Mouse (Mus musculus) embryonic fibroblast, embryonic 13.5 days (primary cell): ENCODE results near the gene Ogfod1. TPM values are rescaled to one million over a fixed set of nuclear protein-coding genes. Genes with fewer than 3 reads are reported as not detected.

Experiments used
- H3K27ac ChIP-seq: 2 replicates; pipeline ENCODE4 v1.5.1; 2012; ENCODE audit warnings: low read length, control low read depth, inconsistent platforms; ENCODE audit not compliant: insufficient read depth
- H3K4me1 ChIP-seq: 2 replicates; pipeline ENCODE4 v1.6.1; 2011; ENCODE audit warnings: low read length; ENCODE audit not compliant: control insufficient read depth, insufficient read depth
- H3K4me3 ChIP-seq: 2 replicates; pipeline ENCODE4 v1.5.1; 2011; ENCODE audit warnings: mild to moderate bottlenecking, control low read depth, low read length; ENCODE audit not compliant: insufficient read depth
- CTCF ChIP-seq: IDR thresholded peaks from 2 replicates; pipeline ENCODE4 v1.5.1; 2011; ENCODE audit warnings: mild to moderate bottlenecking, control low read depth, low read length, moderate library complexity, borderline replicate concordance; ENCODE audit not compliant: insufficient read depth
- POLR2A ChIP-seq: IDR thresholded peaks from 2 replicates; pipeline ENCODE4 v1.6.1; 2011; ENCODE audit warnings: low read depth, mild to moderate bottlenecking, control low read depth, low read length, moderate library complexity
- polyA plus RNA-seq: library from polyadenylated mRNA; stranded (reverse); fragments of >200 nt; gene quantifications from 2 replicates; pipeline ENCODE4 v1.2.4, GENCODE M21; 2011; ENCODE audit warnings: low read depth; ENCODE audit not compliant: missing spikeins, insufficient read length

Gene Ogfod1
- polyA plus RNA-seq, 1 experiment = 27.8 TPM

GRCm38 (mm10) chr8:94107871-94108270 is 70.9 kb downstream of the Ogfod1 start:
- no peak overlapping the region for H3K27ac ChIP-seq
- no peak for TF ChIP-seq CTCF
- TF ChIP-seq POLR2A = no peak
- H3K4me3 ChIP-seq = no peak overlapping the region
- no peaks in the 10 kb centered on the region for H3K4me1 ChIP-seq

DNA sequence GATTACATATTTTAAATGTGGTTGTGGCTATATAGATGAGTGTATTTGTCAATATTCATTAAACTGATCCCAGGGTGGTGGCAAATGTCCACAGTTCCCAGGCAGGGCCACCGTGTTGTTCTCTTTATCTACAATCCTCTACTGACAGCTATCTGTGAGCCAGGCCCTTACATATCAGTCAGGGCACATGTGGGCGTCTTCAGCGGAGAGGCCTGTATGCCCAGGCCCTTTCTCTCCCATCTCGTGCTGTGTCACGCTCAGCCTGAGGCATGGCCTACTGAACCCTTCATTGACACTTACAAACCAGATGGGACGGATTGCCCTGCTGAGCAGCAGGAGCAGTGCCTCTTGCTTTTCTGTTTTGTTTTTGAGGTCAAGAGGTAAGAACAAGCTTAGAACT is 72.4 kb downstream of the Ogfod1 start:
- Histone ChIP-seq H3K4me3 (no peak overlapping the region), H3K27ac (no peak overlapping the region), H3K4me1 (no peaks in the 10 kb centered on the region)
- TF ChIP-seq POLR2A (no peak), CTCF (no peak)

GRCm38 (mm10) chr8:94109835-94110234 is 72.8 kb downstream of the Ogfod1 start:
- no peak overlapping the region for H3K4me3 ChIP-seq
- TF ChIP-seq POLR2A (no peak), CTCF (no peak)
- no peaks in the 10 kb centered on the region for H3K4me1 ChIP-seq
- H3K27ac ChIP-seq = no peak overlapping the region

DNA sequence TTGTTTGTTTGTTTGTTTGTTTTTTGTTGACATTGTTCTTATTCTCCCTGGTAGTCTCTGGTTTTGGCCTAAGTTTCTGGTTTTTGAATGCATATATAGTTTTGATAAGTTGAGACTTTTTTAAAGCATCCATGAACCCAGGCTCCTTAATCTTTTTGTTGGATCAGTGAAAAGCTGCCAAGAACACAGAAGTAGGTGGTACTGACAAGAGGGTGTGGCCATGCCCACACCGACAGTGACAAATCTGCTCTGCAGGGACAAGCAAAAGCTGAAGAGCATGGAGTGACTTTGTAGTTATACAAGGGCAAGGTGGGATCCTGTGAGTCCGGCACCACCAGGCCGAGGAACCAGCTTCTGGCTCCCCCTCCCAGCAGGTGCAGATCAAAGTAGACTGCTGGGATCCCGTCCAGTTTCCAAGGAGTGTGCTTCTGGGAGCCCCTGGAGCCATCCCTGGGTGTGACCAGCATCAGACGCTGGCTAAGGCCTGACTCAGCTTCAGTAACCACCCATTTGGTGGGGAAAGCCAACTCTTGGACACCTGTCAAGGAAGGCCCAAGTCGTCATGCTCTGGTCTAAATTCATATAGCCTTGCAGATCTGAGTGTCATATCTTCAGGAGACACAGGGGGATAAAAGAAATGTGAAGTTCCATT is 73.7 kb downstream of the Ogfod1 start:
- H3K27ac ChIP-seq = no peak overlapping the region
- TF ChIP-seq POLR2A = no peak
- TF ChIP-seq CTCF = no peak
- H3K4me3 ChIP-seq = no peak overlapping the region
- no peaks in the 10 kb centered on the region for H3K4me1 ChIP-seq

DNA sequence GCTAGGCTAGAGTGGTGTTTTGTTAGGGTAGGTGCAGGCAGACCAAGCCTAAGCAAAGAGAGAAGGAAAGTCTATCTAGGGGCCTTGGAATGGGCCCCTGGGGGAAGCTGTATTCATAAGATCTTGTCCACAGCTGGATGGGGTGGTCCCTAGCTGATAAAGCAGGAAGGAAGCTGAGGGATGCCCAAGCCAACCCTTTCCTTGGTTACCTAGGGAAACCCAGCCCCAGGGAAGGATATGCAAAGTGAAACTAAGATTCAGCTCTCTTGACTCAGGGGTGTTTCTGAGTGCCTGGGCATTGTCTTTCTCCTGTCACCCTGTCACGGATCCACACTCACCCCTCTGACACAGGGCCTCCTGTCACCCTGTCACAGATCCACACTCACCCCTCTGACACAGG is 76.4 kb downstream of the Ogfod1 start:
- Histone ChIP-seq H3K4me3 (no peak overlapping the region), H3K27ac (no peak overlapping the region), H3K4me1 (no peaks in the 10 kb centered on the region)
- TF ChIP-seq POLR2A (no peak), CTCF (no peak)

- H3K4me3 ChIP-seq = no peak overlapping the region
- no peaks in the 10 kb centered on the region for H3K4me1 ChIP-seq
- TF ChIP-seq POLR2A (no peak), CTCF (no peak)
- H3K27ac ChIP-seq = no peak overlapping the region
Observed at GRCm38 (mm10) chr8:94113972-94114371, 77.0 kb downstream of the Ogfod1 start.

Other genes starting within 250 kb of the Ogfod1 start
- 11.9 and 19.8 TPM in 2 replicates for gene Gnao1, start 227.2 kb upstream of the Ogfod1 start, polyA plus RNA-seq
- 91.0 and 96.3 TPM in 2 replicates for gene Amfr, start 24.4 kb upstream of the Ogfod1 start, polyA plus RNA-seq
- 108 and 120 TPM in 2 replicates for gene Nudt21, start 167 bp upstream of the Ogfod1 start, polyA plus RNA-seq
- 4.7 and 8.7 TPM in 2 replicates for gene Bbs2, start 61.7 kb downstream of the Ogfod1 start, polyA plus RNA-seq
- not detected in 2 replicates for gene Mt4, start 100.0 kb downstream of the Ogfod1 start, polyA plus RNA-seq
- gene Mt3, start 115.4 kb downstream of the Ogfod1 start, polyA plus RNA-seq = 3.3 TPM in 1 of 2 replicates, not detected in the other
- gene Mt2, start 135.5 kb downstream of the Ogfod1 start, polyA plus RNA-seq = 199 and 340 TPM in 2 replicates
- 435 and 525 TPM in 2 replicates for gene Mt1, start 141.9 kb downstream of the Ogfod1 start, polyA plus RNA-seq
- gene Nup93, start 177.4 kb downstream of the Ogfod1 start, polyA plus RNA-seq = 58.2 and 65.0 TPM in 2 replicates